Mouse (Mus musculus): ENCODE measurements at regions not wholly inside any gene's neighbourhood (a gene's known extent, or its start where the extent isn't known, plus 50 kb on each side); places are given as distances from the start of the nearest gene placed in this dataset.

GRCm38 (mm10) chr16:76436290-76436689 lies 62.7 kb upstream of the Nrip1 start:
- no peak for TF ChIP-seq CTCF (IDR thresholded peaks at IDR 0.05; ENCODE audit: borderline replicate concordance, insufficient read depth, low read depth, low read length)
- TF ChIP-seq POLR2A (IDR thresholded peaks at IDR 0.05; ENCODE audit: borderline replicate concordance, insufficient read depth, low read length): no peak

Measured in cerebellum, adult 2 months (tissue).